Mouse (Mus musculus): ENCODE measurements around the gene Fcer1g. TPM values are rescaled to one million over a fixed set of nuclear protein-coding genes. Genes with fewer than 3 reads are reported as not detected.
A peak's percentile ranks its signal among the peaks of the same experiment; 100 is the strongest.

Gene Fcer1g
- polyA plus RNA-seq, 1 experiment from 2014 or later, result 83.6 TPM

DNA sequence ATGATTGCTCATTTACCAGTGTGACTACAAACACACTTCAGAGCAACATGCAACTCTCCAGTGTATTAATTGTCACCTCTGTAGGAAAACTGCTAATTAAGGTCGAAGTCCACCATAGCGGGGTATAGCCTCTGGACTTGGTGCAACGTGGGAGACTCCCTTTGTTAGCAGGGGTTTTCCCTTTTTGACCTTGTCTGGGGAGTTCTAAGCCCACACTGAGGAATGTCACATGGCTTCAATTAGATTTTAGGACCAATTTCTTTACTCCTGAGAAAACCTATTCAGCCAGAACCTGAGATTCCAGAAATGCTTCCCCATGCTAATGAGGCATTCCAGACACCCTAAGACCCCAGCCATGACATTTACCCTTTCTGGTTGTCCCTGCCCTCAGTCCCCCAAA is 4.0 kb downstream of the Fcer1g start:
- no peak overlapping the region for H3K4me2 ChIP-seq
- H3K4me3 ChIP-seq (ENCODE audit: low read depth, low read length), result no peak overlapping the region
- H3K27me3 ChIP-seq (replicated peaks; ENCODE audit: control insufficient read depth, insufficient read depth, low read length), result no peaks in the 10 kb centered on the region
- H3K36me3 ChIP-seq (ENCODE audit: control insufficient read depth, insufficient read depth, low read length), result peaks cover 8% of the 10 kb centered on the region; the same call in 1 of the 2 replicates
- DNase-seq (ENCODE audit: low spot score) (no peak), ATAC-seq (replicated peaks; ENCODE audit: low FRiP score) (no peak)
- no peaks in the 10 kb centered on the region for H3K9me3 ChIP-seq (ENCODE audit: control insufficient read depth, low read length)
- peaks cover 32% of the 10 kb centered on the region for H3K4me1 ChIP-seq (replicated peaks; ENCODE audit: control insufficient read depth, insufficient read depth, low read length)
- no peak overlapping the region for H3K27ac ChIP-seq (ENCODE audit: low read depth, low read length)
- H3K9ac ChIP-seq (ENCODE audit: low read depth, low read length), result no peak overlapping the region
- 70% methylated on average over 3 of the region's 3 CpGs for WGBS

DNA sequence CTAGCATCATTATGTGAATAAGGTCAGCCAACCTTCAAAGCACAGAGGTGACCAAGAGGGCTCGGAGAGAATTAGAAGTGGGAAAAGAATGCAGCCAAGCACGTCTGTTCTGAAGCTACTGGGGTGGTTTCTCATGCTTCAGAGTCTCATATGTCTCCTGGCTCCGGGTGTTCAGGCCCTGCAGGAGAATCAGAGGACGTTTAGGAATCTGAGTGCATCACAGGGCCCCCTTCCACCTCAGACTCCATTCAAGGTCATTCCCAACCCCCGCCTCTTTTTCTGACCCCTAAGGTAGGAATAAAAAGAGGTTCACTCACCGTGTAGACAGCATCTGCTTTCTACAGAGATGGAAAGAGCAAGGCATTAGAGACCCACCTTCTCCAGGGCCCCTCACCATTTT is 4.4 kb downstream of the Fcer1g start:
- no peak overlapping the region for H3K4me2 ChIP-seq
- no peak for DNase-seq (ENCODE audit: low spot score)
- H3K27me3 ChIP-seq (replicated peaks; ENCODE audit: control insufficient read depth, insufficient read depth, low read length), result no peaks in the 10 kb centered on the region
- peaks cover 3% of the 10 kb centered on the region; the same call in 1 of the 2 replicates for H3K36me3 ChIP-seq (ENCODE audit: control insufficient read depth, insufficient read depth, low read length)
- no peaks in the 10 kb centered on the region for H3K9me3 ChIP-seq (ENCODE audit: control insufficient read depth, low read length)
- H3K27ac ChIP-seq (ENCODE audit: low read depth, low read length), result no peak overlapping the region
- no peak for ATAC-seq (replicated peaks; ENCODE audit: low FRiP score)
- no peak overlapping the region for H3K4me3 ChIP-seq (ENCODE audit: low read depth, low read length)
- 67% methylated on average over 6 of the region's 6 CpGs for WGBS
- H3K4me1 ChIP-seq (replicated peaks; ENCODE audit: control insufficient read depth, insufficient read depth, low read length), result peaks cover 28% of the 10 kb centered on the region
- no peak overlapping the region for H3K9ac ChIP-seq (ENCODE audit: low read depth, low read length)

DNA sequence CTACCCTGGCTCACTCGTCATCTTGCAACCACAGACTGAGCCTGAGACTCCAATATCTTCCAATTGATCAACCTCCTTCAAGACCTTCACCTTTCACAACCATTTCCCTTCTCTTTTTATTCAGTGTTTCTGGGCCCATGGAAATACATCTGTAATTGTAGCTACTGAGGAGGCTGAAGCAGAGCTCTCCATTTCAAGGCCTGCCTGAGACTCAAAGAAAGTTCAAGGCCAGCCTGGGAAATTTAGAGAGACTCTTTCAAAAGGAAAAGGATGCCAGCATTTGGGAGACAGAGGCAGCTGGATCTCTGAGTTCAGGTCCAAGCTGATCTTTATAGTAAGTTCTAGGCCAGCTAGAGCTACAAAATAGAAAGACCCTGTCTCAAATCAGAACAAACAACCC is 6.3 kb downstream of the Fcer1g start:
- Histone ChIP-seq H3K27me3 (replicated peaks; ENCODE audit: control insufficient read depth, insufficient read depth, low read length) (no peaks in the 10 kb centered on the region), H3K4me3 (ENCODE audit: low read depth, low read length) (no peak overlapping the region), H3K9ac (ENCODE audit: low read depth, low read length) (no peak overlapping the region), H3K4me2 (no peak overlapping the region), H3K4me1 (replicated peaks; ENCODE audit: control insufficient read depth, insufficient read depth, low read length) (peaks cover 15% of the 10 kb centered on the region), H3K9me3 (ENCODE audit: control insufficient read depth, low read length) (no peaks in the 10 kb centered on the region), H3K36me3 (ENCODE audit: control insufficient read depth, insufficient read depth, low read length) (no peaks in the 10 kb centered on the region), H3K27ac (ENCODE audit: low read depth, low read length) (no peak overlapping the region)
- WGBS, result 52% methylated on average over 1 of the region's 1 CpGs
- ATAC-seq (replicated peaks; ENCODE audit: low FRiP score) (no peak), DNase-seq (ENCODE audit: low spot score) (no peak)

DNA sequence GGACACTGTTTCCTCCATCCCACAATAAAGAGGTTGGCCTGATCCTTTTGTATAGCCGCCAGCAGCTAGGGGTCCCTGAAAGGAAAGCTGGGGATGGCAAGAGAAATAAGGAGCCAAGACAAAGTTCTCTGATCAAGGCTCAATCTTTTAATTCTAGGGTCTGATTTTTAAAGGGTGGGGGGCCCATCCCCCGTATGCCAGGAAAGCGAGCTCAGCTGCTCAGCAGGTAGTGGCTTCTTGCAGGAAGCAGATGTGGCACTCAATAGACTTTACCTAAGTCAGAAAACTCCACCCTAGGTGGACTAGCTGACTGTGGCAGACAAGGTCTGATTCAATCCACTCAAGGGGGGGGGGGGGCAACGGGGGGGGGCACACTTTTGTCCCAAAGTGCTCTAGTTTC is 7.4 kb downstream of the Fcer1g start:
- H3K27ac ChIP-seq (ENCODE audit: low read depth, low read length), result no peak overlapping the region
- ATAC-seq (replicated peaks; ENCODE audit: low FRiP score) (no peak), DNase-seq (ENCODE audit: low spot score) (no peak)
- H3K36me3 ChIP-seq (ENCODE audit: control insufficient read depth, insufficient read depth, low read length), result no peaks in the 10 kb centered on the region
- peaks cover 5% of the 10 kb centered on the region; the same call in 1 of the 2 replicates for H3K4me1 ChIP-seq (replicated peaks; ENCODE audit: control insufficient read depth, insufficient read depth, low read length)
- H3K4me2 ChIP-seq, result 0 out of 2 replicates have a peak overlapping the region, but pooled peaks have one; percentile 20
- no peak overlapping the region for H3K9ac ChIP-seq (ENCODE audit: low read depth, low read length)
- H3K27me3 ChIP-seq (replicated peaks; ENCODE audit: control insufficient read depth, insufficient read depth, low read length), result no peaks in the 10 kb centered on the region
- no peaks in the 10 kb centered on the region for H3K9me3 ChIP-seq (ENCODE audit: control insufficient read depth, low read length)
- no peak overlapping the region for H3K4me3 ChIP-seq (ENCODE audit: low read depth, low read length)
- 51% methylated on average over 4 of the region's 4 CpGs for WGBS

DNA sequence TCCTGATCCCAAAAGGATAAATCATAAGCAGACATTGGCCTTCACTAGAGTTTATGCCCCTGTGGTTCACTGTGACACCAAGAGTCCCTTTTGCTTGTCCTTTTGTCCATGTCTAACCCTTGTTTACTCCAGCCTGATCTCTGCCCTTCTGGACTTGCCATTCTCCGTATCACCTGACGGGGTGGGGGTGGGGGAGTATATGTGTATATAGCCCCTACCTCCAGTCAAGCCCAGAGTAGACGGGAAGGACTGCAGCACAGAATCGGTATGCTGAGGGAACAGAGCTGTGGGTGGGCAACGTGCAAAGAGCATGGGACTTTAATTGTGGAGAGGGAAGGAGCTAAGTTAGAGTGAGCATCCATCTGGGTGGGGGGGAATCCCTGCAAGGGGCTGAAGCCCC is 9.3 kb downstream of the Fcer1g start, which contains the start of gene Apoa2:
Gene Apoa2, plus strand, starts transcription at position 198 of the 400 bp plus-strand sequence.
- no peaks in the 10 kb centered on the region for H3K27me3 ChIP-seq (replicated peaks; ENCODE audit: control insufficient read depth, insufficient read depth, low read length)
- DNase-seq (ENCODE audit: low spot score) (no peak), ATAC-seq (replicated peaks; ENCODE audit: low FRiP score) (no peak)
- H3K9me3 ChIP-seq (ENCODE audit: control insufficient read depth, low read length), result no peaks in the 10 kb centered on the region
- peak within 1 kb of the TSS; percentile 61 for H3K9ac ChIP-seq (ENCODE audit: low read depth, low read length)
- peak within 1 kb of the TSS; percentile 88 for H3K27ac ChIP-seq (ENCODE audit: low read depth, low read length)
- 69% methylated on average over 5 of the region's 5 CpGs for WGBS
- H3K4me1 ChIP-seq (replicated peaks; ENCODE audit: control insufficient read depth, insufficient read depth, low read length), result peaks cover 10% of the 10 kb centered on the region
- H3K36me3 ChIP-seq (ENCODE audit: control insufficient read depth, insufficient read depth, low read length), result no peaks in the 10 kb centered on the region
- peak within 1 kb of the TSS; percentile 49 for H3K4me2 ChIP-seq
- H3K4me3 ChIP-seq (ENCODE audit: low read depth, low read length), result peak within 1 kb of the TSS; percentile 41

DNA sequence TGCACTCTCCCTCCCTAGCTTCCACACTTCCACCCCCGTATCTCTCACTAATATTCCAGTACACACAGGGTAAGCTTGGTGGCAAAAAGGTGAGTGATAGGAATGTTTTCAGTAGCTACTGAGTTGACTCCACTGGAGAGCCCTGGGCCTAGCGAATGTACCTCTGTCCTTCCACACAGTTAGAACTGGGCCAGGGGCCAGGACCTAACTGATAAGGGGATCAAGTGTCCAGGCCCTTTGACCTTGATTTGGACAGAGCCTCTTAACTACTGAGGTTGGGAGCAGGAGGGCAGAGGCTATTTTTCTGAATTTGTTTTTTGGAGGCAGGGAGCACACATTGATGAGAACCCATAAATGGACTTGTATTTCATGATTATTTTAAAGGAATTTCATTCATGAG is 10.4 kb downstream of the Fcer1g start:
- no peak overlapping the region; the same call in 1 of the 2 replicates for H3K4me2 ChIP-seq
- peaks cover 10% of the 10 kb centered on the region for H3K4me1 ChIP-seq (replicated peaks; ENCODE audit: control insufficient read depth, insufficient read depth, low read length)
- H3K4me3 ChIP-seq (ENCODE audit: low read depth, low read length), result no peak overlapping the region
- peak overlapping the region; percentile 88 for H3K27ac ChIP-seq (ENCODE audit: low read depth, low read length)
- H3K27me3 ChIP-seq (replicated peaks; ENCODE audit: control insufficient read depth, insufficient read depth, low read length), result no peaks in the 10 kb centered on the region
- no peak overlapping the region for H3K9ac ChIP-seq (ENCODE audit: low read depth, low read length)
- DNase-seq (ENCODE audit: low spot score) (no peak), ATAC-seq (replicated peaks; ENCODE audit: low FRiP score) (no peak)
- H3K9me3 ChIP-seq (ENCODE audit: control insufficient read depth, low read length), result no peaks in the 10 kb centered on the region
- no peaks in the 10 kb centered on the region for H3K36me3 ChIP-seq (ENCODE audit: control insufficient read depth, insufficient read depth, low read length)
- WGBS, result 64% methylated on average over 2 of the region's 2 CpGs

DNA sequence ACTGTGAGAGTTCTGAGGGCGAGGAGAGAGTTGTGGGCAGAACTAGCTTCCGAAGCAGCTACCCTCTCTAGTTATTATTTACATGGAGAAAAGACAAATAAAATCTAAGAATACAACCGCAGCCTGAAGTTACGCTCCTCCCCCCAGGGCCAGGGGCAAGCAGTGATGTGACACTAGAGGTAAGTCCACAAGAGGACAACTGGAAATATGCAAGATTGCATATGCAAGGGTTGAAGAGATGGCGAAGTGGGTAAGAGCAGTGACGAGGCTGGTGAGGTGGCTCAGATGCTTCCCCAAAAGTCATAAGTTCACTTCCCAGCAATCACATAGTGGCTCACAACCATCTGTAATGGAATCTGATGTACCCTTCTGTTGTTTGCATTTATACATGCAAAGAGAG is 11.0 kb downstream of the Fcer1g start:
- peaks cover 10% of the 10 kb centered on the region for H3K4me1 ChIP-seq (replicated peaks; ENCODE audit: control insufficient read depth, insufficient read depth, low read length)
- H3K4me3 ChIP-seq (ENCODE audit: low read depth, low read length), result peak overlapping the region; percentile 68
- H3K36me3 ChIP-seq (ENCODE audit: control insufficient read depth, insufficient read depth, low read length), result no peaks in the 10 kb centered on the region
- no peaks in the 10 kb centered on the region for H3K27me3 ChIP-seq (replicated peaks; ENCODE audit: control insufficient read depth, insufficient read depth, low read length)
- ATAC-seq (replicated peaks; ENCODE audit: low FRiP score) (no peak), DNase-seq (ENCODE audit: low spot score) (no peak)
- no peaks in the 10 kb centered on the region for H3K9me3 ChIP-seq (ENCODE audit: control insufficient read depth, low read length)
- peak overlapping the region; percentile 71 for H3K9ac ChIP-seq (ENCODE audit: low read depth, low read length)
- peak overlapping the region; percentile 90 for H3K4me2 ChIP-seq
- peak overlapping the region; percentile 88 for H3K27ac ChIP-seq (ENCODE audit: low read depth, low read length)
- 75% methylated on average over 6 of the region's 6 CpGs for WGBS

DNA sequence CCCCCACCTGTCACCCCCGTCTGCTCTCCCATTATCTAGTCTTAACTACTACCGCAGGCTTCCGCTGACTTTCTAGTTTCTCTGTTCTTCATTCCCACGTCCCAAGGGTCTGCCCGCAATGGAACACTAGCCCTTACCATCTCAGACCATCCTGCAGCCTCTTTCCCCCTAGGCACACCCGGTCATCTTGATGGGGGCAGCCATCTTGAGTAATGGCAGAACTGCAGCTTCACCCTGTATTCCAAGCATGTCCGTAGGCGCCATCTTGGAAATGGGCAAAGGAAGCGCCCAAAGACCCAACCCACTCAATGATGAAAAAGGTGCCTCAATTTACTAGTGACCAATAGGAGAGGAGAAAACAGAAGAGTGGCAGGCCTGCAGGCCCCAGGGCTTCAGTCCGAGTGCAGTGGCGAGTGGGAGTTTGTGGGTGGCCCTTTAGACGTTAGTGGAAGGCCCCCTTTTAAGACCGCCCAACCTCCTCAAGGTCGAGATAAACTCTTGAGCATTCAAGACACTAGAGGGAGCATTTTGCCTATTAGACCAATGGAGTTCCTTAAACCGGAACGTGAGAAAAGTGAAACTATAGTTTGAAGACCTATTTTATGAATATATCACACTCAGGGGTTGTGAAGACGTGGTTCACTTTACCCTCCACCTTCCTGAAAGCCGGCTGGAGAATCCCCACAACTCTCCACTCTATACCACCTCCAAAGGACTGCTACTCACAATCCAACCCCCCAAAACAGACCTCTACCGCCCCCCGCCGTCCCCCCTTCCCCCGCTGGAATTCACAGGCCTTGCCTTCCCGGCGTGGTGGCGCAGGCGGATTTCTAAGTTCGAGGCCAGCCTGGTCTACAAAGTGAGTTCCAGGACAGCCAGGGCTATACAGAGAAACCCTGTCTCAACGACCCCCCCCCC is 11.7 kb downstream of the Fcer1g start, which contains the start of gene Tomm40l:
Gene Tomm40l, minus strand, starts transcription at position 277 of the 918 bp plus-strand sequence.
- ATAC-seq (replicated peaks; ENCODE audit: low FRiP score) (peak; percentile 96), DNase-seq (ENCODE audit: low spot score) (peak; percentile 84)
- Histone ChIP-seq H3K9me3 (ENCODE audit: control insufficient read depth, low read length) (no peaks in the 10 kb centered on the region), H3K27ac (ENCODE audit: low read depth, low read length) (peak within 1 kb of the TSS; percentile 88), H3K36me3 (ENCODE audit: control insufficient read depth, insufficient read depth, low read length) (no peaks in the 10 kb centered on the region), H3K4me3 (ENCODE audit: low read depth, low read length) (peak within 1 kb of the TSS; percentile 68), H3K9ac (ENCODE audit: low read depth, low read length) (peak within 1 kb of the TSS; percentile 71), H3K27me3 (replicated peaks; ENCODE audit: control insufficient read depth, insufficient read depth, low read length) (no peaks in the 10 kb centered on the region), H3K4me1 (replicated peaks; ENCODE audit: control insufficient read depth, insufficient read depth, low read length) (peaks cover 10% of the 10 kb centered on the region), H3K4me2 (peak within 1 kb of the TSS; percentile 90)
- WGBS, result 2% methylated on average over 28 of the region's 28 CpGs

Data from liver, embryonic 11.5 days (tissue).